Mouse (Mus musculus): ENCODE measurements around the gene Prss30. TPM values are rescaled to one million over a fixed set of nuclear protein-coding genes. Genes with fewer than 3 reads are reported as not detected.

The Prss30 gene
- polyA plus RNA-seq (2014; fragmentation: Nextera tagmentation; extraction: Ambion mirVana) = 0.12 TPM in 1 of 2 replicates, not detected in the other

DNA sequence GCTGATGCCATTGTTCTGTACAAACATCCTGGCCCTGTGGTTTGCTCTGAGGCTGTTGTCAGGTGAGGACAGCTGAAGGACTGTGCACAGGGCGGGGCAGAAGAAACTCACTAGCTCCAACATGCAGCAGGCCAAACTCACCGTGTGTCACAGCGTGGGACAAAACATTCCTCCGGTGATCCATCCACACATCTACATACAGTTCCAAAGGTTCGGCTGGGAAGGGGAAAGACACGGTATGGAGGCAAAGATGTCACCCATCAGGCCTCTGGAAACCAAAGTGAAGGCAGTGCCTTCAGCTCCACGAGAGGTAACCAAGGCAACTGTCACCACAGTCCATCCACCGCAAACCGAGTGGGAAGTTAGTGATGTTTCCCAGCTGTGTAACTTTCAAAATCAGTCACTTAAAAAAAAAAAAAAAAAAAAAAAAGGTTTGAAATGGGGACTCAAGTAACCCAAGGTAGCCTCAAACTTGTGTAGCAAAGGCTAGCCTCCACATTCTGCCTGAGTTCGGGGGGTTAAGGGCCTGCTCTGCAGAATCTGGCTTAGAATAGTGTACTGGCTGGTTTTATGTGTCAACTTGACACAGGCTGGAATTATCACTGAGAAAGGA, at the start of gene Prss30:
Gene Prss30, minus strand, starts transcription at position 270 of the 613 bp plus-strand sequence.
- Histone ChIP-seq H3K36me3 (ENCODE audit: control insufficient read depth, insufficient read depth, low read length) (no peaks in the 10 kb centered on the region), H3K27ac (ENCODE audit: low read depth) (no peak within 1 kb of the TSS), H3K4me1 (replicated peaks; ENCODE audit: control insufficient read depth, insufficient read depth, low read length) (no peaks in the 10 kb centered on the region; the same call in 1 of the 2 replicates), H3K27me3 (replicated peaks; ENCODE audit: control insufficient read depth, insufficient read depth, low read length) (no peaks in the 10 kb centered on the region), H3K4me2 (ENCODE audit: low read length) (no peak within 1 kb of the TSS), H3K9me3 (ENCODE audit: control insufficient read depth, low read length) (no peaks in the 10 kb centered on the region), H3K9ac (ENCODE audit: low read length) (no peak within 1 kb of the TSS), H3K4me3 (ENCODE audit: low read depth, low read length) (no peak within 1 kb of the TSS)
- ATAC-seq (replicated peaks; ENCODE audit: low FRiP score, low TSS enrichment, low read depth) = no peak
- no peak for DNase-seq (ENCODE audit: low spot score)
- 69% methylated on average over 10 of the region's 10 CpGs for WGBS

- Histone ChIP-seq H3K4me3 (ENCODE audit: low read depth, low read length) (no peak overlapping the region), H3K27ac (ENCODE audit: low read depth) (no peak overlapping the region), H3K9ac (ENCODE audit: low read length) (no peak overlapping the region), H3K9me3 (ENCODE audit: control insufficient read depth, low read length) (no peaks in the 10 kb centered on the region), H3K36me3 (ENCODE audit: control insufficient read depth, insufficient read depth, low read length) (no peaks in the 10 kb centered on the region), H3K27me3 (replicated peaks; ENCODE audit: control insufficient read depth, insufficient read depth, low read length) (no peaks in the 10 kb centered on the region), H3K4me2 (ENCODE audit: low read length) (no peak overlapping the region), H3K4me1 (replicated peaks; ENCODE audit: control insufficient read depth, insufficient read depth, low read length) (no peaks in the 10 kb centered on the region)
- no peak for ATAC-seq (replicated peaks; ENCODE audit: low FRiP score, low TSS enrichment, low read depth)
- 67% methylated on average over 7 of the region's 7 CpGs for WGBS
- no peak for DNase-seq (ENCODE audit: low spot score)
These were observed 49.1 kb upstream of the Prss30 start for GRCm38 (mm10) chr17:24029477-24029876.

DNA sequence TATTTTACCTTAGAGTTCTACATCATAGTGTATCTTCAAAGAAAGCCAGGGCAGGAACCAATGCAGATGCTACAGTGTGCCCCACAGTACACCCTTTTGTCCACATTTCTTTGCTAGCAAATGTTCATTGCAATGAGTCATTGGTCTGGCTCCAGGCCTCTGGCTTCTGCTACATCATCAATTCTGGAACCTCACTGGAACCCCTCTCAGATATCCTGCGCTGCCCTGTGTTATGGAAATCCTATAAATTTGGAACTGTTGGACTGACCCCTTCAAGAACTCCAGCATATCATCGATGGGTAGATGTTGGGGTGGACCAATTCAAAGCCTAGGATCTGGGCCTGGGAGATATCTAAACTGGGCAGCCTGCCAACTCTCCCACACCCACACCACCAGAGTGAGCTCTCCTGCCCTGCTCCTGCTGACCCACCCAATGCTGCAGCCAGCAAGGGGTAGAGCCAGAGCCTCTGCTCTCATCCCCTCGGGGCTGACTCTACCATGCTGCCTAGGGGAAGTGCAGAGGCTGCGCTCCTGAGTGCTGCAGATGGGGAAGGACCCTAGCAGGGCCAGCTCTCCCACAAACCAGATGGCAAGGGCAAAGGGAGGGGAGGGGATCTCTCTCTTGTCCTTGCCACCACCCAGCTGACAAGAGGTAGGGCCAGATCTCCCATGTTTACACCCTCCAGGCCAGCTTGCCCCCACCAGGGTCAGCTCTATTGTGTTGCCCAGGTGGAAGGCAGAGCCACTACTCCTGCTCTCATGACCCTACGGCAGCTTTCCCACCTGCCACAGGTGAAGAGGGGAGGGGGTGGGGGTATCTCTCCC, 41.2 kb upstream of the Prss30 start:
- peaks cover 18% of the 10 kb centered on the region for H3K4me1 ChIP-seq (replicated peaks; ENCODE audit: control insufficient read depth, insufficient read depth, low read length)
- no peak overlapping the region for H3K4me3 ChIP-seq (ENCODE audit: low read depth, low read length)
- no peak for DNase-seq (ENCODE audit: low spot score)
- ATAC-seq (replicated peaks; ENCODE audit: low FRiP score, low TSS enrichment, low read depth) = peak; percentile 77
- no peaks in the 10 kb centered on the region for H3K36me3 ChIP-seq (ENCODE audit: control insufficient read depth, insufficient read depth, low read length)
- H3K9ac ChIP-seq (ENCODE audit: low read length) = no peak overlapping the region
- 47% methylated on average over 5 of the region's 5 CpGs for WGBS
- H3K27ac ChIP-seq (ENCODE audit: low read depth) = peak overlapping the region; percentile 81
- H3K4me2 ChIP-seq (ENCODE audit: low read length) = 0 out of 2 replicates have a peak overlapping the region, but pooled peaks have one; percentile 11
- H3K9me3 ChIP-seq (ENCODE audit: control insufficient read depth, low read length) = 0 out of 2 replicates have a peak, but pooled peaks cover under 1% of the 10 kb centered on the region
- H3K27me3 ChIP-seq (replicated peaks; ENCODE audit: control insufficient read depth, insufficient read depth, low read length) = no peaks in the 10 kb centered on the region

GRCm38 (mm10) chr17:24020696-24021095, 40.3 kb upstream of the Prss30 start:
- H3K4me1 ChIP-seq (replicated peaks; ENCODE audit: control insufficient read depth, insufficient read depth, low read length) = peaks cover 18% of the 10 kb centered on the region
- H3K4me3 ChIP-seq (ENCODE audit: low read depth, low read length) = no peak overlapping the region
- H3K27me3 ChIP-seq (replicated peaks; ENCODE audit: control insufficient read depth, insufficient read depth, low read length) = no peaks in the 10 kb centered on the region
- no peak for DNase-seq (ENCODE audit: low spot score)
- WGBS = 38% methylated on average over 6 of the region's 6 CpGs
- H3K9me3 ChIP-seq (ENCODE audit: control insufficient read depth, low read length) = 0 out of 2 replicates have a peak, but pooled peaks cover 3% of the 10 kb centered on the region
- peak; percentile 65 for ATAC-seq (replicated peaks; ENCODE audit: low FRiP score, low TSS enrichment, low read depth)
- 0 out of 2 replicates have a peak overlapping the region, but pooled peaks have one; percentile 8 for H3K4me2 ChIP-seq (ENCODE audit: low read length)
- H3K36me3 ChIP-seq (ENCODE audit: control insufficient read depth, insufficient read depth, low read length) = no peaks in the 10 kb centered on the region
- H3K27ac ChIP-seq (ENCODE audit: low read depth) = peak overlapping the region; percentile 81
- H3K9ac ChIP-seq (ENCODE audit: low read length) = no peak overlapping the region

- 35% methylated on average over 14 of the region's 14 CpGs for WGBS
These were observed 35.4 kb upstream of the Prss30 start for GRCm38 (mm10) chr17:24015727-24016126.

GRCm38 (mm10) chr17:24014433-24014965, 34.1 kb upstream of the Prss30 start:
- Histone ChIP-seq H3K9ac (ENCODE audit: low read length) (no peak overlapping the region), H3K4me1 (replicated peaks; ENCODE audit: control insufficient read depth, insufficient read depth, low read length) (no peaks in the 10 kb centered on the region), H3K9me3 (ENCODE audit: control insufficient read depth, low read length) (0 out of 2 replicates have a peak, but pooled peaks cover 3% of the 10 kb centered on the region), H3K4me2 (ENCODE audit: low read length) (no peak overlapping the region), H3K36me3 (ENCODE audit: control insufficient read depth, insufficient read depth, low read length) (no peaks in the 10 kb centered on the region), H3K27ac (ENCODE audit: low read depth) (no peak overlapping the region; the same call in 1 of the 2 replicates), H3K27me3 (replicated peaks; ENCODE audit: control insufficient read depth, insufficient read depth, low read length) (no peaks in the 10 kb centered on the region), H3K4me3 (ENCODE audit: low read depth, low read length) (no peak overlapping the region)
- DNase-seq (ENCODE audit: low spot score) = no peak
- peak; percentile 66 for ATAC-seq (replicated peaks; ENCODE audit: low FRiP score, low TSS enrichment, low read depth)
- 80% methylated on average over 5 of the region's 5 CpGs for WGBS

More at GRCm38 (mm10) chr17:24015727-24016126, 35.4 kb upstream of the Prss30 start:
- Histone ChIP-seq H3K4me3 (ENCODE audit: low read depth, low read length) (no peak overlapping the region), H3K4me1 (replicated peaks; ENCODE audit: control insufficient read depth, insufficient read depth, low read length) (peaks cover 6% of the 10 kb centered on the region; the same call in 1 of the 2 replicates), H3K27me3 (replicated peaks; ENCODE audit: control insufficient read depth, insufficient read depth, low read length) (no peaks in the 10 kb centered on the region), H3K27ac (ENCODE audit: low read depth) (no peak overlapping the region), H3K36me3 (ENCODE audit: control insufficient read depth, insufficient read depth, low read length) (no peaks in the 10 kb centered on the region), H3K4me2 (ENCODE audit: low read length) (no peak overlapping the region), H3K9me3 (ENCODE audit: control insufficient read depth, low read length) (0 out of 2 replicates have a peak, but pooled peaks cover 3% of the 10 kb centered on the region), H3K9ac (ENCODE audit: low read length) (no peak overlapping the region)
- ATAC-seq (replicated peaks; ENCODE audit: low FRiP score, low TSS enrichment, low read depth) (no peak), DNase-seq (ENCODE audit: low spot score) (no peak)

- H3K4me3 ChIP-seq (ENCODE audit: low read depth, low read length) = no peak overlapping the region
- H3K27ac ChIP-seq (ENCODE audit: low read depth) = no peak overlapping the region
- ATAC-seq (replicated peaks; ENCODE audit: low FRiP score, low TSS enrichment, low read depth) (no peak), DNase-seq (ENCODE audit: low spot score) (no peak)
- no peak overlapping the region for H3K9ac ChIP-seq (ENCODE audit: low read length)
- H3K9me3 ChIP-seq (ENCODE audit: control insufficient read depth, low read length) = 0 out of 2 replicates have a peak, but pooled peaks cover 3% of the 10 kb centered on the region
- no peaks in the 10 kb centered on the region for H3K27me3 ChIP-seq (replicated peaks; ENCODE audit: control insufficient read depth, insufficient read depth, low read length)
- WGBS = 78% methylated on average over 2 of the region's 2 CpGs
- no peaks in the 10 kb centered on the region for H3K36me3 ChIP-seq (ENCODE audit: control insufficient read depth, insufficient read depth, low read length)
- H3K4me1 ChIP-seq (replicated peaks; ENCODE audit: control insufficient read depth, insufficient read depth, low read length) = no peaks in the 10 kb centered on the region
- no peak overlapping the region for H3K4me2 ChIP-seq (ENCODE audit: low read length)
These were observed 32.6 kb upstream of the Prss30 start for GRCm38 (mm10) chr17:24012921-24013320.

- H3K4me2 ChIP-seq (ENCODE audit: low read length) = no peak overlapping the region
- WGBS = 58% methylated on average over 5 of the region's 5 CpGs
- H3K9ac ChIP-seq (ENCODE audit: low read length) = no peak overlapping the region
- no peaks in the 10 kb centered on the region for H3K36me3 ChIP-seq (ENCODE audit: control insufficient read depth, insufficient read depth, low read length)
- DNase-seq (ENCODE audit: low spot score) (no peak), ATAC-seq (replicated peaks; ENCODE audit: low FRiP score, low TSS enrichment, low read depth) (no peak)
- no peak overlapping the region for H3K4me3 ChIP-seq (ENCODE audit: low read depth, low read length)
- H3K4me1 ChIP-seq (replicated peaks; ENCODE audit: control insufficient read depth, insufficient read depth, low read length) = no peaks in the 10 kb centered on the region
- no peaks in the 10 kb centered on the region for H3K9me3 ChIP-seq (ENCODE audit: control insufficient read depth, low read length)
- no peaks in the 10 kb centered on the region for H3K27me3 ChIP-seq (replicated peaks; ENCODE audit: control insufficient read depth, insufficient read depth, low read length)
- H3K27ac ChIP-seq (ENCODE audit: low read depth) = no peak overlapping the region
These were observed 29.3 kb upstream of the Prss30 start for GRCm38 (mm10) chr17:24009617-24010016.

Data from intestine, embryonic 14.5 days (tissue).